Mouse (Mus musculus) heart, postnatal 36 days (tissue): ENCODE measurements around the gene Slc24a1. TPM values are rescaled to one million over a fixed set of nuclear protein-coding genes. Genes with fewer than 3 reads are reported as not detected.
A peak's percentile ranks its signal among the peaks of the same experiment; 100 is the strongest.
"Not testable (repeated sequence)": the region's sequence is repeated elsewhere in the genome, so short reads cannot be mapped to it uniquely, and the experiment has no call there.

Experiments used
- DNase-seq, 2 experiments: peaks; one replicate each; pipeline ENCODE4 v3.0.0; 2021 to 2022
- intact Hi-C: fragments of 180-260 bp; cut with DNase I; formaldehyde crosslinking; loops from one replicate; pipeline ENCODE4 v1.15.1; 2025
- total RNA-seq, 2 experiments: library from RNA; stranded (reverse); gene quantifications; 2 replicates each; pipeline ENCODE4 v1.2.3; 2021

The Slc24a1 gene
- under 1 TPM; 0.14 to 0.22 TPM for total RNA-seq

DNA sequence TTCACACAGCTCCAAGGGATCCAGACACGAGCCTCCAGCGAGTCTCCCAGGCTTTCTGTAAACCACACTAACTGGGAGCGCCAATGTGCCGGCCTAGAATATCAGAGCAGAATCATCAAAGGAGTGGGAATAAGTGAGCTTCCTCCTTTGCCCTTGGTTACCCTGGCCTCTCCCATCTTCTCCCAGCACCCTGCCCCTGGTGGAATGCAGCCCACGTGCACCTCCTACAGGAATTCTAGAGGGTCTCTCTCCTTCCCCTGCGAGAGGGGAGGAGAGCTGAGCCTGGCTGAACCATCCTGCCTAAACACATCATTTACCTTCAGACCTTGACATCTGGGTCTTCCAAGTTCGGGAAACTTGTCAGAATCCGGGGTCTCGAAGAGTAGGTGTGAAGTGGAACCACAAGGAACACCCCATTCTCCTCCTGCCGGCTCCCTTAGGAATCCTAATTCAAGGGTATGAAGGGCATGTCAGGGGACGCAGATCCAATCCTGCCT lies at the start of gene Slc24a1:
Slc24a1 (minus strand) TSS at position 447 of the 497 bp plus-strand sequence.
- no peak for DNase-seq
- intact Hi-C loops, result no loop called here

DNA sequence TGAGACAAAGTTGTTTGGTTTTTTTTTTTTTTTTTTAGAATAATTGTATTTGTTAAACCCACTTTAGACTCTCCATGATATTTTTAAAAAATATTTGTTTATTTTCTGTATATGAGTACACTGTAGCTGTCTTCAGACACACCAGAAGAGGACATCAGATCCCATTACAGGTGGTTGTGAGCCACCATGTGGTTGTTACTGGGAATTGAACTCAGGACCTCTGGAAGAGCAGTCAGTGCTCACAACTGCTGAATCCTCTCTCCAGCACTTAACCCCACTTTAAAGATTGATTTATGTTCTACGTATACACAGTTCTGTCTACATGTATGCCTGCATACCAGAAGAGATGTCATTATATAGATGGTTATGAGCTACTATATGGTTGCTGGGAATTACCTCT lies 44.1 kb upstream of the Slc24a1 start:
- DNase-seq, intact Hi-C loops: not testable (repeated sequence)

DNA sequence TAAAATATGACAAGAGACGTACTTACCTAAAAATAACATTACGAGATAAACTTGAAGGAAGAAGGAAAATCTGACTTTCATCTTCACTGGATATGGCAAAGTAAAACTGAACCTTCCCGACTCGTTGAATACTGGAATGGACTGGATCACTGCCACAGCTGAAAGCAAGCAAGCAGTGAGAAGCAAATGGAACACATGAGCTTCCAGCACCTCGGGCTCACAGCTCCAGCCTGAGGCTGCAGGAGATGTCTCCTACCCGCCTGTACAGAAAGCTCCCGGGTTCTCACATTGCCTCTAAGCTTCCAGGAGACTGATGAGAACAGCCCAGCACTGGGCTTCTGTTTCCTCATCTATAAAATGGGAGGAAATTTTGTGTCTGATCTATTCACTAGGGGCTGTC lies 38.9 kb upstream of the Slc24a1 start:
- DNase-seq, result no peak
- intact Hi-C loops, result no loop called here

- no peak for DNase-seq
- intact Hi-C loops, result no loop called here
Measured at GRCm38 (mm10) chr9:64988443-64988842, 37.0 kb upstream of the Slc24a1 start.

DNA sequence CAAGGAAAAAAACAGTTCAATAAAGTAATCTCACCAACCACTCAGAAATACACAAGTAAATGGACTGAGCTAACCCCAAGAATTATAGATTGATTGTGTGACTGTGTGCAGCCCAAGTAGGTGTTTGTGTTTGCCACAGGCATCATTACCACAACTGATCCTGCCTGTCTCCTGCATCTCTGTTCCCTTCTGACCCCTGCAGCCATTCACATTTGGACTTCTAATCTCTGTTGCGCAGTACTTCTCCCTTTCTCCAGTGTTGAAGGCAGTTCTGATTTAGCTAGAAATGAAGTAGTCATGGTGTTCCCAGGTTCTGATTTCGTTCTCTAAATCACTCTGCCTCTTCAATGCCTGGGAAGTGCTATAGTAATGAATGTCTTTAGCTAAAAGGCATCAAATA lies 36.2 kb upstream of the Slc24a1 start:
- intact Hi-C loops, result no loop called here

DNA sequence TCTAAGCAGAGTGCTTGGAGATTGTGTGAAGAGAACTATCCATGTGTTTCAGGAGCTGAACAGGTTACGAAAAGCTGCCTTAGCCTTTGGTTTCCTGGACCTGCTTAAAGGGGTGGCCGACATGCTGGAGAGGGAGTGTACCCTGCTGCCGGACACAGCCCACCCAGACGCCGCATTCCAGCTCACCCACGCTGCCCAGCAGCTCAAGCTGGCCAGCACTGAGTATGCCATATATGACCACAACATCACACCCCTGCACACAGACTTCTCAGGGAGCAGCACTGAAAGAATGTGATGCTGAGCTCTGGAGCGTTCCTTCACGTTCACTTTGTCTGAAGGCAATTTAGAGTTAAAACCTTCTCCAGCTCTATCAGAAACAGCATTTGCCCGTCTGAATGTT lies 34.4 kb upstream of the Slc24a1 start:
- intact Hi-C loops, result no loop called here
- no peak for DNase-seq

More for the DNA sequence above, 36.2 kb upstream of the Slc24a1 start:
- DNase-seq, result no peak

- no peak for DNase-seq
- intact Hi-C loops, result no loop called here
Measured at GRCm38 (mm10) chr9:64985037-64985794, 33.8 kb upstream of the Slc24a1 start.

GRCm38 (mm10) chr9:64981904-64982303 lies 30.5 kb upstream of the Slc24a1 start:
- intact Hi-C loops, result no loop called here
- no peak for DNase-seq

DNA sequence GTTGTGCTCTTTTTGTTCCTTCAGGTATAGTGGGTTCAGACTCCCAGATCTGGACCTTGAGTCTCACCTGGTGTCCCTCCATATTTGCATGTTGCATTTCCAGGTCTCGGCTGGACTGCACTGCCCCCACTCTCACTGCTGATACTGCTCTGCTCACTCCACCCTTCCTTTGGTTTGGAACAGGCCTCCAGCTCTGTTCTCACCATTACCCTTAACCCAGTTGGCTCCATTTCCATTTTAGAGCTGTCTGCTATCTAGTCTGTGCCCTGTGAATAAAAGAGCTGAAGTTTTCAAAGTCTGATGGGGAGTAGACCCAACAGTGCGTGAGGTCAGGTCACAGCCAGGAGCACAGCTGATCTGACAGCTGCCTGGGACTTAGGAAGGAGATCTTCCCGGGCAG lies 29.1 kb upstream of the Slc24a1 start:
- intact Hi-C loops, result no loop called here
- DNase-seq, result no peak

GRCm38 (mm10) chr9:64960978-64961320 lies 9.5 kb upstream of the Slc24a1 start:
- no peak for DNase-seq
- intact Hi-C loops, result loop anchor here (2.0 kb wide), 2 partner anchors 182 to 620 kb away; partner anchors contain the start of gene Dis3l

GRCm38 (mm10) chr9:64960117-64960977 lies 8.9 kb upstream of the Slc24a1 start, which contains the start of gene Ints14:
Gene Ints14, plus strand, starts transcription at chr9:64960905.
- peak; percentile 98 for DNase-seq
- intact Hi-C loops, result loop anchor here (2.0 kb wide), 2 partner anchors 182 to 620 kb away; partner anchors contain the start of gene Dis3l

DNA sequence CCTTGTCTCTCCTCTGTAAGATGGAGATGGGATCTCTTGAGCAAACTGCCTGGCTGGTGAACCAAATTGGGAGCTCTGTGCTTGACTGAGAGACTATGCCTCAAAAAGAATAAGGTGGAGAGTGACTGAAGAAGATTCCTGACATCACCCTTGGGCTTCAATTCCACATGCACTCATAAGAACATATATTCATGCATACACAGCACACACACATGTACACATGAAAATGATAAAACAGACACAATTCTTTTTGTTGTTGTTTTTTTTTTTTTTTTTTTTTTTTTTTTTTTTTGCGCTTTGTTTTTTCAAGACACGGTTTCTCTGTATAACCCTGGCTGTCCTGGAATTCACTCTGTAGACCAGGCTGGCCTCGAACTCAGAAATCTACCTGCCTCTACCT lies 5.9 kb upstream of the Slc24a1 start:
- intact Hi-C loops, result no loop called here
- no peak for DNase-seq

DNA sequence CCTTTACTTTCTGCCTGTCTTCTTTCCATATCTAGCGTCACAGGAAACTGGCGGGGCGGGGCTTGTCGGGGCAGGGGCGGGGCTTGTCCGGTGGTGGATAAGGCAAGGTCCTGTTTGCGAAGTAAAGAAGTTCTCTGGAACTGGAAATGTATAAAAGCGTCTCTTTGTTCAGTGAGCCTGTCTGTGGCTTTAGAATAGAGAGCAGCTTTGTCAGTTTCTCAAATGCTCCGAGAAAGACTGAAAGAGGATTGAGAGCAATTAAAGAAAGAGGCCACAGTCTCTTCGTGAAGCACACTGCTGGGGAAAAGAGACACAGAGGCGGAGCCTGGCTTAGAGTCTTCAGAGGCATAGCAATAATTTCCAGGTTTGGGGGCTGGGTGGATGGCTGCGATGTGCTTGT lies 4.9 kb upstream of the Slc24a1 start:
- intact Hi-C loops, result no loop called here
- no peak for DNase-seq

- intact Hi-C loops, result no loop called here
- DNase-seq, result no peak
Measured at GRCm38 (mm10) chr9:64953190-64953589, 1.8 kb upstream of the Slc24a1 start.

DNA sequence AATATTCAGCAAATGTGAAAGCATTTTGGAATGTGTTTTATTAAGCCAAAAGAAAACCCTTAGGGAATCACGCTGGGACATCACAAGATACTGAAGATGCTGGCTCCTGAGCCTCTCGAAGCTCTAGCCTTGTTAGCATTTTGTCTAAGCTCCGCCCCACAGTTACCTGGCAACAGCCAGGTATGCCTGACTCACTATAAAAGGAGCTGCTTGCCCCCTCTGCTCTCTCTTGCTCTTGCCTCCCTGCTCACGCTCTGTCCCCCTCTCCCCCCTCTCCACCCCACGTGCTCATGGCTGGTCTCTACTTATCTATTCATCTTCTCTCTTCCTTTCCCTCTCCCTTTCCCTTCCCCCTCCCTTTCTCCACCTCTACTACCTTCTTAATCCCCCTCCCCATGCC lies 648 bp upstream of the Slc24a1 start:
- intact Hi-C loops, result no loop called here
- DNase-seq, result no peak

GRCm38 (mm10) chr9:64947483-64948095 lies 3.8 kb downstream of the Slc24a1 start:
- intact Hi-C loops, result no loop called here
- DNase-seq, result no peak

GRCm38 (mm10) chr9:64943997-64944396 lies 7.4 kb downstream of the Slc24a1 start:
- no peak for DNase-seq
- intact Hi-C loops, result no loop called here

DNA sequence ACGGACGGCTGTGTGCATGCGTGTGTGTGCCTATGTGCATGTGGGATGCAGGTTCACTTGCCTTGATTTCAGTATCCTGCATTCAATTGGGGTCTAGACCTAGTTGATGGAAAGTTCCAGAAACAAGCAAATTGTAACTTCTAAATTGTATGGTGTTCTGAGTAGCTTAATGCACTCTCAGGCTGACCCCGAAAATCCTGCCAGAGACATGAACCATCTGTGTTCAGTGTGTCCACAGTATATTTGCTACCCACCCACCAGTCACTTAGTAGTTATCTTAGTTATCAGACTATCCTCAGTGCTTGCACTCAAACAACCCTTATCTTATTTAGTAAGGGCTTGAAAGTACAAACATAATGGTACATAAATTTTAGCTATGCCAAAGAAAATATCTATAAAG lies 9.8 kb downstream of the Slc24a1 start:
- DNase-seq, result no peak
- intact Hi-C loops, result no loop called here

- intact Hi-C loops, result no loop called here
- no peak for DNase-seq
Measured at GRCm38 (mm10) chr9:64940731-64941346, 10.6 kb downstream of the Slc24a1 start.

- intact Hi-C loops, result loop anchor here (5.0 kb wide), 1 partner anchor 547 kb away; no protein-coding TSS in a partner anchor
- no peak for DNase-seq
Measured at GRCm38 (mm10) chr9:64939790-64940189, 11.6 kb downstream of the Slc24a1 start.
